Mouse (Mus musculus): ENCODE results near the gene Mei4. TPM values are rescaled to one million over a fixed set of nuclear protein-coding genes. Genes with fewer than 3 reads are reported as not detected.

Gene Mei4
- polyA plus RNA-seq, 1 experiment from 2014 or later = 0.16 TPM

DNA sequence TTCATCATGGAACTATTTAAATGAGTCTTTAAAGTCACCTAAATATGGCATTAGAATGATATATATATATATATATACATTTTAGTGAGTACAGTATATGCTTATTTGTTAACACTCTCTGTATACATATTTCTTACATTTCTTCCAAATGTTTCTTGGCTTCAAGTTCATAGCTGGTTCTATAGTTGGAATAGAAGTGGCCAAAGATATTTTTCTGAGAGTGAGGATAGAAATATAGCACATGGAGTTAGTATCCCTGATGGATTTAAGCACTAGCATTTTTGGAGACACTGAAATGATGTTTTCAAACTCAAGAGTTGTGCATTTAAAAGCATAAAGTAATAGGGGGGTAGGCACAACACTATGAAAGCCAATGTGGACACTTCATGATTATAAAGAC, 272.6 kb downstream of the Mei4 start:
- H3K27ac ChIP-seq (replicated peaks in 1 of 2; ENCODE audit: control insufficient read depth in 1 of 2, insufficient read depth in 1 of 2, low read depth in 2 of 2, low read length in 2 of 2) = no peak overlapping the region
- no peaks in the 10 kb centered on the region for H3K9me3 ChIP-seq (ENCODE audit: control insufficient read depth, low read length)
- no peak overlapping the region for H3K4me3 ChIP-seq (ENCODE audit: control insufficient read depth in 1 of 2, insufficient read depth in 1 of 2, low read depth in 1 of 2, low read length in 2 of 2)
- no peaks in the 10 kb centered on the region for H3K36me3 ChIP-seq (ENCODE audit: control insufficient read depth, insufficient read depth, low read length)
- no peak overlapping the region for H3K9ac ChIP-seq (ENCODE audit: low read length)
- H3K4me1 ChIP-seq (ENCODE audit: control insufficient read depth in 2 of 2, insufficient read depth in 2 of 2, low read length in 2 of 2) = no peaks in the 10 kb centered on the region
- H3K4me2 ChIP-seq (ENCODE audit: low read length) = no peak overlapping the region
- ATAC-seq (ENCODE audit: insufficient number of reproducible peaks, insufficient read depth, low FRiP score, low read depth) = no peak
- H3K27me3 ChIP-seq (ENCODE audit: control insufficient read depth, insufficient read depth, low read length) = no peaks in the 10 kb centered on the region

- Histone ChIP-seq H3K36me3 (ENCODE audit: control insufficient read depth, insufficient read depth, low read length) (no peaks in the 10 kb centered on the region), H3K4me3 (ENCODE audit: control insufficient read depth in 1 of 2, insufficient read depth in 1 of 2, low read depth in 1 of 2, low read length in 2 of 2) (no peak overlapping the region), H3K9me3 (ENCODE audit: control insufficient read depth, low read length) (no peaks in the 10 kb centered on the region), H3K27ac (replicated peaks in 1 of 2; ENCODE audit: control insufficient read depth in 1 of 2, insufficient read depth in 1 of 2, low read depth in 2 of 2, low read length in 2 of 2) (no peak overlapping the region), H3K4me1 (ENCODE audit: control insufficient read depth in 2 of 2, insufficient read depth in 2 of 2, low read length in 2 of 2) (no peaks in the 10 kb centered on the region), H3K27me3 (ENCODE audit: control insufficient read depth, insufficient read depth, low read length) (no peaks in the 10 kb centered on the region), H3K4me2 (ENCODE audit: low read length) (0 out of 2 replicates have a peak overlapping the region, but pooled peaks have one; percentile 11), H3K9ac (ENCODE audit: low read length) (no peak overlapping the region)
- WGBS = 46% methylated on average over 9 of the region's 9 CpGs
- no peak for ATAC-seq (ENCODE audit: insufficient number of reproducible peaks, insufficient read depth, low FRiP score, low read depth)
These were observed 296.7 kb downstream of the Mei4 start for GRCm38 (mm10) chr9:82160143-82160542.

DNA sequence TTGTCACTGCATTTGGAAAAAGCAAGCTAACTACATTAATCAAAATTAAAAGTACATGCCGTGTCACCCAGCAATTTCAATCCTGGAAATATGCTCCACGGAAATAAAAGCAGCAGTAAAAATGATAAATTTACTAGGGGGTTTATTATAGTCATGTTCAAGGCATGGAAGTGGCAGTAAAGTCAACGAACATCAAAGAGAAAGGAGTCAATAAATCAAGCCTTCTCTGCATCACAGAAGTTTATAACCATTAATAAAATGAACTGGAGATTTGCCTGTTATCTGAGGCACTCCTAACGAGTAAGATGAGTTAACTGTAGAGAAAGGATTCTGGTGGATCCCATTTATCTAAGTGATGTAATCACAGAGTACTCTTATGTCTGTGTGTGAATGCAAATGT, 298.9 kb downstream of the Mei4 start:
- Histone ChIP-seq H3K27ac (replicated peaks in 1 of 2; ENCODE audit: control insufficient read depth in 1 of 2, insufficient read depth in 1 of 2, low read depth in 2 of 2, low read length in 2 of 2) (no peak overlapping the region), H3K9me3 (ENCODE audit: control insufficient read depth, low read length) (no peaks in the 10 kb centered on the region), H3K9ac (ENCODE audit: low read length) (no peak overlapping the region), H3K4me3 (ENCODE audit: control insufficient read depth in 1 of 2, insufficient read depth in 1 of 2, low read depth in 1 of 2, low read length in 2 of 2) (no peak overlapping the region), H3K27me3 (ENCODE audit: control insufficient read depth, insufficient read depth, low read length) (no peaks in the 10 kb centered on the region), H3K4me1 (ENCODE audit: control insufficient read depth in 2 of 2, insufficient read depth in 2 of 2, low read length in 2 of 2) (no peaks in the 10 kb centered on the region), H3K4me2 (ENCODE audit: low read length) (no peak overlapping the region), H3K36me3 (ENCODE audit: control insufficient read depth, insufficient read depth, low read length) (no peaks in the 10 kb centered on the region)
- WGBS = 64% methylated on average over 4 of the region's 4 CpGs
- no peak for ATAC-seq (ENCODE audit: insufficient number of reproducible peaks, insufficient read depth, low FRiP score, low read depth)

GRCm38 (mm10) chr9:82217976-82218375, 354.5 kb downstream of the Mei4 start:
- H3K27ac ChIP-seq (replicated peaks in 1 of 2; ENCODE audit: control insufficient read depth in 1 of 2, insufficient read depth in 1 of 2, low read depth in 2 of 2, low read length in 2 of 2) = no peak overlapping the region
- ATAC-seq (ENCODE audit: insufficient number of reproducible peaks, insufficient read depth, low FRiP score, low read depth) = no peak

GRCm38 (mm10) chr9:82247695-82248445, 384.4 kb downstream of the Mei4 start:
- Histone ChIP-seq H3K27me3 (ENCODE audit: control insufficient read depth, insufficient read depth, low read length) (no peaks in the 10 kb centered on the region), H3K9ac (ENCODE audit: low read length) (no peak overlapping the region), H3K4me2 (ENCODE audit: low read length) (no peak overlapping the region), H3K4me3 (ENCODE audit: control insufficient read depth in 1 of 2, insufficient read depth in 1 of 2, low read depth in 1 of 2, low read length in 2 of 2) (no peak overlapping the region), H3K27ac (replicated peaks in 1 of 2; ENCODE audit: control insufficient read depth in 1 of 2, insufficient read depth in 1 of 2, low read depth in 2 of 2, low read length in 2 of 2) (no peak overlapping the region), H3K9me3 (ENCODE audit: control insufficient read depth, low read length) (no peaks in the 10 kb centered on the region), H3K36me3 (ENCODE audit: control insufficient read depth, insufficient read depth, low read length) (no peaks in the 10 kb centered on the region), H3K4me1 (ENCODE audit: control insufficient read depth in 2 of 2, insufficient read depth in 2 of 2, low read length in 2 of 2) (no peaks in the 10 kb centered on the region)
- no peak for ATAC-seq (ENCODE audit: insufficient number of reproducible peaks, insufficient read depth, low FRiP score, low read depth)
- WGBS = 76% methylated on average over 7 of the region's 7 CpGs

More at GRCm38 (mm10) chr9:82217976-82218375, 354.5 kb downstream of the Mei4 start:
- H3K4me2 ChIP-seq (ENCODE audit: low read length) = no peak overlapping the region
- 76% methylated on average over 1 of the region's 1 CpGs for WGBS
- no peaks in the 10 kb centered on the region for H3K27me3 ChIP-seq (ENCODE audit: control insufficient read depth, insufficient read depth, low read length)
- H3K9ac ChIP-seq (ENCODE audit: low read length) = no peak overlapping the region
- H3K4me3 ChIP-seq (ENCODE audit: control insufficient read depth in 1 of 2, insufficient read depth in 1 of 2, low read depth in 1 of 2, low read length in 2 of 2) = no peak overlapping the region
- H3K4me1 ChIP-seq (ENCODE audit: control insufficient read depth in 2 of 2, insufficient read depth in 2 of 2, low read length in 2 of 2) = no peaks in the 10 kb centered on the region
- H3K36me3 ChIP-seq (ENCODE audit: control insufficient read depth, insufficient read depth, low read length) = no peaks in the 10 kb centered on the region
- H3K9me3 ChIP-seq (ENCODE audit: control insufficient read depth, low read length) = no peaks in the 10 kb centered on the region

Other genes with a start within 250 kb of the Mei4 start
- 0.49 and 0.63 TPM in 2 replicates for gene Htr1b, start 229.8 kb upstream of the Mei4 start, polyA plus RNA-seq (2014; fragmentation: Nextera tagmentation; extraction: Ambion mirVana)